Mouse (Mus musculus): Measurements from ENCODE around the gene Pon1.

The Pon1 gene

DNA sequence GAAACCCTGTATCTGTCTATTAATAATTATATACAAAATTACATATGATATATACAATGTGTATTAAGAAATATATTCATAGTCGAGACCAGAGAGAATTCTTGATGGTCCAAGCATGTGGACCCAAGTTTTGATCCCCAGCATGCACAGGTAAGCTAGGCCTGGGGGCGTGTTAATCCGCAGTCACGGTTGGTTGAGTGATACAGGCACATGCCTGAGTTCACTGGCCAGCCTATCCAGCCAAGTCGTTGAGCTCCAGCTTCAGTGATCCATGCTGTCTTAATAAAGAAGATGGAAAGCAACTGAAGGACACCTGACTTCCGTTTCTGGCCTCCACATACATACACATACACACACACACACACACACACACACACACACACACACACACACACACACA lies 57.7 kb downstream of the Pon1 start:
- DNase-seq (ENCODE audit: low spot score in 2 of 2) = no peak

- no peak for DNase-seq (ENCODE audit: low spot score in 2 of 2)
Measured at GRCm38 (mm10) chr6:5134986-5135385, 58.8 kb downstream of the Pon1 start.

GRCm38 (mm10) chr6:5129364-5130093 lies 64.2 kb downstream of the Pon1 start:
- no peak for DNase-seq (ENCODE audit: low spot score in 2 of 2)

DNA sequence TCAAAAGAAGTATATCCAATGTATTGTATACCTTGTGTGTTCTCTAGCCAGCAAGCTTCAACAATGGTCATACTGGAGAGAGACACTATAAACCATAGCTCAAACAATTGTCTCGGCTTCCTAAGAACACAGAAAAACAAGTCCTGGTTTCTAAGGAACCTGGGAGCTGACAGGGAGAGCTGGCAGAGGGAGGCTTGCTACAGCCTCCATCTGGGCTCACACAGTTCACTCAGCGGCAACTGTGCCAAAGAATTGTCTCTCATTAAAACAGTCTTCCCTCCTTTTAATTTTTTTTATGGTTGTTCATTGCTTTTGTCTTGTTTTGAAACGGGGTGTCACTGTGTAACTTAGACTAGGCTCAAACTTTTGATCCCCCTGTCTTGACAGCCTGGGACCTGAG lies 73.5 kb downstream of the Pon1 start:
- no peak for DNase-seq (ENCODE audit: low spot score in 2 of 2)

DNA sequence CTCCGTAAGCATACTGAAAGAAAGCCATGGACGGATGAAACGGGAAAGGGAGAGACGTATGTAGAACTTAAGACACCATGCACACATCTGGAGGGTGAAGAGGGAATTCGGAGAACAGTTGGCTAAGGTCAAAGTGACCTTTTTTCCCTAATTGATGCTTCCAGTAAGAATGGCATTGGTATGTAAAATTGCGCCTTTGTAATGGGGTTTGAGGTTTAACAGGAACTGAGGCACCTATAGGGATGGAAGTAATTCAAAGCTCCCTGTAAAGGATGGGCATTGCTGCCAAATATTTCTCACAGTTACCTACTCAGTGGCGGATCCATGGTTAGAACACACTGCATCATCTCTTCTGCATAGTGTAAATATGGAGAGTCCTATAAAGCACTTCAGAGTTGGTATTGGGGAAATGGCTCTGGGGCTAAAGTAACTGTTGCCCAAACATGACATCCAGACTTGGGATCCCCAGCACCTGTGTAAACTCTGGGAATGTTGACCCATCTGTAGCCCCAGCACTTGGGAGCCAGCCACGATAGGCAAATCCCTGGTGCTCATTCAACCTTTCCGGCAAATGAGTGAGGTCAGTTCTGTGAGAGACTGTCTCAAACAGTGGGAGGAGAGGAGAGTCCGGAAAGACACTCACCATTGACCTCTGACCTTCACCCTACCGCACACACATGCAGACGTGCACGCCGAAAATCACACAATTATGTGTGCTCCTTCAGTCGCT lies 74.4 kb downstream of the Pon1 start:
- DNase-seq (ENCODE audit: low spot score in 2 of 2) = no peak
